Mouse (Mus musculus): ENCODE measurements around the gene Gpr107. TPM values are rescaled to one million over a fixed set of nuclear protein-coding genes. Genes with fewer than 3 reads are reported as not detected.

Gene Gpr107
- polyA plus RNA-seq, 1 experiment = 34.5 TPM

DNA sequence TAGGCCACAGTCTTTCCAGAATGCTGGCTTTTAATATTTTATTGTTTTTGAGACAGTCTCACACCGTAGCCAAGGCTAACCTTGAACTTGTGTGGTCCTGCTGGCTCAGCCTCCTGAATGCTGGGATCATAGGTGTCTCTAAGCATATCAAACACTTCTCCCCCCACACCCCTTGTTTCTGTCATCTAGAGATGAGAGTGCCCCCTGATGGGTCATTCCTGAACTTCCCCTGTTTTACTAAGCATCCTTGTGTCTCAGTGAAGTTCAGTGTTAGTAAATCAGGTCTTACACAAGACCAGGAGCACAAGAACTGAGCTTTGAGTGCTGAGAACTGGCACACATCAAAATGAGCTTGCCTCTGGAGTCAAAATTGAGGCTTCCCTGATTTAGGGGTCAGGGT lies 31.7 kb downstream of the Gpr107 start:
- Histone ChIP-seq H3K4me1 (ENCODE audit: control insufficient read depth, insufficient read depth, low read length) (no peaks in the 10 kb centered on the region), H3K27ac (ENCODE audit: control insufficient read depth, insufficient read depth, low read depth, low read length) (no peak overlapping the region), H3K27me3 (ENCODE audit: control insufficient read depth, insufficient read depth, low read length) (no peaks in the 10 kb centered on the region), H3K4me3 (ENCODE audit: control insufficient read depth, low read depth, low read length) (no peak overlapping the region), H3K36me3 (ENCODE audit: control insufficient read depth, insufficient read depth, low read length) (peaks cover 5% of the 10 kb centered on the region)
- TF ChIP-seq CTCF (IDR thresholded peaks at IDR 0.05; ENCODE audit: control insufficient read depth, insufficient read depth, insufficient replicate concordance, low read depth, low read length) (no peak), POLR2A (IDR thresholded peaks at IDR 0.05; ENCODE audit: control insufficient read depth, low read depth, low read length) (no peak)

DNA sequence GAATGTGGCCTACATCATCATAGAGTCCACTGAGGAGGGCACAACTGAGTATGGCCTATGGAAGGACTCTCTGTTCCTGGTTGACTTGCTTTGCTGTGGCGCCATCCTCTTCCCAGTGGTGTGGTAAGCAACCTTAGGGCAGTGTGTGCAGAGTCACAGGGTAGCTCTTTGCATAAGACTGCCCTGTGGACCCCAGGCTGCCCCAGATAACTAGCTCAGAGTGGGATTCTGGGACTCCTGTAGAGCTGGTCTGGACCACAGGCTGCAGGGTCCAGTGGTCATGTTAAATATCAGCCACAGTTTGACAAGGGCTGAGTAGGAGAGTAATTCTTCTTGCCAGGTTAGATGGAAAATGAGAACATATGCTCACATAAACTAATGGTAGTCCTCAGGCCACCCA lies 36.6 kb downstream of the Gpr107 start:
- H3K27me3 ChIP-seq (ENCODE audit: control insufficient read depth, insufficient read depth, low read length) = no peaks in the 10 kb centered on the region

DNA sequence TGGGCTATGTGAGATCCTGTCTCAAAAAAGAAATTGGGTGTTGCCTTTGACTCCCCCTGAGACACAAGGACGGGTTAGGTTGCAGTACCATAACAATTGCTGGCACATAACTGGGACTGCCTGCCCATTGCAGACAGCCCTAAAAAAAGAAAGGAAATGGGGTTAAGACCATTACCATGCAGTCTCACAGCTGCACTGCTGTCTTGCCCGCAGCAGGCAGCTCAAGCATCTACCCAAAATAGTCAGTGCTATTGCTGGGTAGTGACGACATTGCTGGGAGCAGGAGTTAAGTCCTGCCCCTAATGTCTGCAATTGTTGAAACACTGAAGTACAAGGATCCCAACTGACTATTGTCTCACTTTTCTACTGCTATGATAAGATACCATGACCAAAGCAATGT lies 37.5 kb downstream of the Gpr107 start:
- Histone ChIP-seq H3K4me1 (ENCODE audit: control insufficient read depth, insufficient read depth, low read length) (no peaks in the 10 kb centered on the region), H3K27ac (ENCODE audit: control insufficient read depth, insufficient read depth, low read depth, low read length) (no peak overlapping the region), H3K27me3 (ENCODE audit: control insufficient read depth, insufficient read depth, low read length) (no peaks in the 10 kb centered on the region), H3K36me3 (ENCODE audit: control insufficient read depth, insufficient read depth, low read length) (peaks cover 5% of the 10 kb centered on the region; the same call in 1 of the 2 replicates), H3K4me3 (ENCODE audit: control insufficient read depth, low read depth, low read length) (no peak overlapping the region)
- no peak for TF ChIP-seq CTCF (IDR thresholded peaks at IDR 0.05; ENCODE audit: control insufficient read depth, insufficient read depth, insufficient replicate concordance, low read depth, low read length)
- no peak for TF ChIP-seq POLR2A (IDR thresholded peaks at IDR 0.05; ENCODE audit: control insufficient read depth, low read depth, low read length)

More for the DNA sequence above, 36.6 kb downstream of the Gpr107 start:
- Histone ChIP-seq H3K36me3 (ENCODE audit: control insufficient read depth, insufficient read depth, low read length) (peaks cover 8% of the 10 kb centered on the region; the same call in 1 of the 2 replicates), H3K27ac (ENCODE audit: control insufficient read depth, insufficient read depth, low read depth, low read length) (no peak overlapping the region), H3K4me3 (ENCODE audit: control insufficient read depth, low read depth, low read length) (no peak overlapping the region), H3K4me1 (ENCODE audit: control insufficient read depth, insufficient read depth, low read length) (no peaks in the 10 kb centered on the region)
- TF ChIP-seq POLR2A (IDR thresholded peaks at IDR 0.05; ENCODE audit: control insufficient read depth, low read depth, low read length) (no peak), CTCF (IDR thresholded peaks at IDR 0.05; ENCODE audit: control insufficient read depth, insufficient read depth, insufficient replicate concordance, low read depth, low read length) (no peak)

DNA sequence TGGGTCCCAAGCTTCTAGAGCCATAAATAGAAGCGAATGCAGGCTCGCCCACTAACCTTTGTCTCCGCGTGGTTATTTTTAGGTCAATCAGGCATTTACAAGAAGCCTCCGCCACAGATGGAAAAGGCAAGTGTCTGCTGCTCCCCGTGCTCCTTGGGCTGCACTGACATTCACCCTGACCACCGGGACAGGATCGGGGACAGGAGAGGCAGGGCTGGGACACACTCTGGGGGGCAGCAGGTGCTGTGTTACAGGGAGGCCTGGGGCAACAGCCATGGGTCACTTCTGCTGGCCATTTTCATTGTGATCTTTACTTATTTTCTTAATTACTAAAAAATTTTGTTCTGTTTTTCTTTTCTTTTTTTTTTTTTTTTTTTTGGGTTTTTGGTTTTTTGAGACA lies 39.6 kb downstream of the Gpr107 start:
- peaks cover 3% of the 10 kb centered on the region; the same call in 1 of the 2 replicates for H3K36me3 ChIP-seq (ENCODE audit: control insufficient read depth, insufficient read depth, low read length)
- H3K27me3 ChIP-seq (ENCODE audit: control insufficient read depth, insufficient read depth, low read length) = no peaks in the 10 kb centered on the region
- TF ChIP-seq POLR2A (IDR thresholded peaks at IDR 0.05; ENCODE audit: control insufficient read depth, low read depth, low read length) (no peak), CTCF (IDR thresholded peaks at IDR 0.05; ENCODE audit: control insufficient read depth, insufficient read depth, insufficient replicate concordance, low read depth, low read length) (no peak)
- no peak overlapping the region for H3K27ac ChIP-seq (ENCODE audit: control insufficient read depth, insufficient read depth, low read depth, low read length)
- no peak overlapping the region for H3K4me3 ChIP-seq (ENCODE audit: control insufficient read depth, low read depth, low read length)
- no peaks in the 10 kb centered on the region for H3K4me1 ChIP-seq (ENCODE audit: control insufficient read depth, insufficient read depth, low read length)

DNA sequence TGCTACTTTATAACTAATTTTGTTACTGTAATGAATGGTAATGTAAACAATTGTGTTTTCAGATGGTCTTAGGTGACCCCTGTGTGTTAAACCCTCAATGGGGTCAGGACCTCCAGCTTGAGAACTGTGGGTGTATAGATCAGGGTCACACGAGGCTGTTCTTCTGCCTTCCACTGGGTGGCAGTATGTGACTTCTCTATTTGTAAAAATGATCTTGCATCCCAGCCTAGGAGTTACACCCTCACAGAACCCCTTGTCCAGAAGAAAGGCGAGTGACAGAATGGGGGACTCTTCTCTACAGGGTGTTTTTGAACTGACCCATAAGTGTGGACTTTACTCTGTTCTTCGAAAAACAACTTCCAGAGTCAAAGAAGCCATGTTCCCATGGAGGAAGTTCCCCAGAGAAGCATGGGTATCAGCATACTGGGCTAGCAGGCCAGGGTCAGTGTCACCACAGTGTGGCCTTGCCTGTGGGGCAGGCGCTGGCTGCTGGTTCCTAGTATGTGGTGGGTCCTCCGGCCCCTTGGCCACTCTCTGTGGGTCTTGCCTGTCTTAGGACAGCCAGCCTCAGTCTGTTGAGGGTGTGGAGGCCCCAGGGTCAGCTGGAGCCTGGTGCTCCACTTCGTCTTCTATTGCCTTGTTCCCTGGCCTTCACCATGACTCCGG lies 42.4 kb downstream of the Gpr107 start:
- Histone ChIP-seq H3K27ac (ENCODE audit: control insufficient read depth, insufficient read depth, low read depth, low read length) (no peak overlapping the region), H3K27me3 (ENCODE audit: control insufficient read depth, insufficient read depth, low read length) (no peaks in the 10 kb centered on the region), H3K4me3 (ENCODE audit: control insufficient read depth, low read depth, low read length) (no peak overlapping the region), H3K36me3 (ENCODE audit: control insufficient read depth, insufficient read depth, low read length) (no peaks in the 10 kb centered on the region; the same call in 1 of the 2 replicates), H3K4me1 (ENCODE audit: control insufficient read depth, insufficient read depth, low read length) (no peaks in the 10 kb centered on the region)
- TF ChIP-seq POLR2A (IDR thresholded peaks at IDR 0.05; ENCODE audit: control insufficient read depth, low read depth, low read length) (no peak), CTCF (IDR thresholded peaks at IDR 0.05; ENCODE audit: control insufficient read depth, insufficient read depth, insufficient replicate concordance, low read depth, low read length) (peak; percentile 29; the same call in 1 of the 2 replicates)

DNA sequence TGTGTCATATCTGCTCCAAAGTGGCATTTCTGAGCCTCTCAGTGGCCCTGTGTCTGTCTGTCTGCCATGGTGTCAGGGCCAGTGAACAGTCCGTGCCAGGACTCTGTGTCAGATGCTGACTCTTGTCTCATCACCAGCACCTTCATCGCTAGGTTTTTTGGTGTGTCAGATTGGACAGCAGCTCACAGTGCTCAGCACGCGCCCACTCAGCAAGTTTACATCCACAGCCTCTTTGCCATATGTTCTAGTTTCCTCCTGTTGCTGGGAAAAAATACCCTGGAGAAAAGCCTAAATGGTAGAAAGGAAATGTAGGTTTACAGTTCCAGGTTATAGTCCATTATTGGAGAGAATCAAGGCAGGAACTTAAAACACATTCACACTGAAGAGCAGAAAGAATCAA lies 46.5 kb downstream of the Gpr107 start:
- no peak overlapping the region for H3K27ac ChIP-seq (ENCODE audit: control insufficient read depth, insufficient read depth, low read depth, low read length)
- TF ChIP-seq POLR2A (IDR thresholded peaks at IDR 0.05; ENCODE audit: control insufficient read depth, low read depth, low read length) = no peak
- no peak for TF ChIP-seq CTCF (IDR thresholded peaks at IDR 0.05; ENCODE audit: control insufficient read depth, insufficient read depth, insufficient replicate concordance, low read depth, low read length)
- H3K36me3 ChIP-seq (ENCODE audit: control insufficient read depth, insufficient read depth, low read length) = no peaks in the 10 kb centered on the region
- H3K4me1 ChIP-seq (ENCODE audit: control insufficient read depth, insufficient read depth, low read length) = no peaks in the 10 kb centered on the region
- no peaks in the 10 kb centered on the region for H3K27me3 ChIP-seq (ENCODE audit: control insufficient read depth, insufficient read depth, low read length)
- H3K4me3 ChIP-seq (ENCODE audit: control insufficient read depth, low read depth, low read length) = no peak overlapping the region

DNA sequence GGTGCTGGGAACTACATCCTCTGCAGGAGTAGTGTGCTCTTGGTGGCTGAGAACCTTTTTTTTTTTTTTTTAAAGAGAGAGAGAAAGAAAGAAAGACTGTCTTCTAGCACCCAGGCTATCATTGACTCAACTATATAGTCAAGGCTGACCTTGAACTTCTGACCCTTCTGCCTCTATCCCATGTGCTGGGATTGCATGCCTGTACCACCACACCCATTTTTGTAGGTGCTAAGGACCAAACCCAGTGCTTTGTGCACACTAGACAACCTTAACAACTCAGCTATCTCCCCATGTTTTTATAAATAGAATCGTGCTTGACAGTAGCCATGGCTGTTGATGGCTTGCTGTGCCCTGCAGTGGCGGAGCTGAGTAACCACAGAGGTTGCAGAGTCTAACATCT lies 47.9 kb downstream of the Gpr107 start:
- Histone ChIP-seq H3K4me1 (ENCODE audit: control insufficient read depth, insufficient read depth, low read length) (no peaks in the 10 kb centered on the region), H3K27ac (ENCODE audit: control insufficient read depth, insufficient read depth, low read depth, low read length) (no peak overlapping the region), H3K27me3 (ENCODE audit: control insufficient read depth, insufficient read depth, low read length) (no peaks in the 10 kb centered on the region), H3K36me3 (ENCODE audit: control insufficient read depth, insufficient read depth, low read length) (no peaks in the 10 kb centered on the region), H3K4me3 (ENCODE audit: control insufficient read depth, low read depth, low read length) (no peak overlapping the region)
- TF ChIP-seq POLR2A (IDR thresholded peaks at IDR 0.05; ENCODE audit: control insufficient read depth, low read depth, low read length) (no peak), CTCF (IDR thresholded peaks at IDR 0.05; ENCODE audit: control insufficient read depth, insufficient read depth, insufficient replicate concordance, low read depth, low read length) (no peak)
